Mouse (Mus musculus): ENCODE results near the gene Pdcd2l. TPM values are rescaled to one million over a fixed set of nuclear protein-coding genes. Genes with fewer than 3 reads are reported as not detected.

Gene Pdcd2l
- total and polyA plus RNA-seq, 2 experiments from 2014 or later: 41.9 to 44.0 TPM

DNA sequence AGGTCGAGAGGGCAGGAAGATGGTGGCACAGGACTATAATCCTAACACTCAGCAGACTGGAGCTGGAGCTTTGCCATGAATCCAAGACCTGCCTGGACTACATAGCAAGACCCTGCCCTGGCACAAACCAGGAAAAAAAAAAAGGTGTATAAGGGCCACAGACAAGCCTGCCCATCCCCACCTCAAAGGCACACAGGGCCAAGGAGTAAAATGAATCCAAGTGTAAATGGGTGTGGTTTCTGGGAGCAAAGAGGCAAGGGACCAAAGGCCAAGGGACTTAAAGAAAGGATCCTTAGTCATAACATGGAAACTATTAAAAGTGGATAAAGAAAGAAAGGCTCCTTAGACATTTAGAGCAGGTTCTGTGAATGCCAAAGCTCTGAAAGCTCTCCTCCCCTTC lies 22.0 kb upstream of the Pdcd2l start:
- WGBS: 72% methylated on average over 1 of the region's 1 CpGs
- Histone ChIP-seq H3K9me3 (replicated peaks; ENCODE audit: control insufficient read depth, low read length) (no peaks in the 10 kb centered on the region), H3K4me2 (ENCODE audit: low read depth, low read length) (no peak overlapping the region), H3K9ac (replicated peaks; ENCODE audit: low read depth, low read length) (no peak overlapping the region), H3K4me3 (ENCODE audit: low read depth, low read length) (no peak overlapping the region), H3K27ac (ENCODE audit: low read depth) (no peak overlapping the region), H3K4me1 (ENCODE audit: control insufficient read depth, insufficient read depth) (no peaks in the 10 kb centered on the region), H3K36me3 (replicated peaks; ENCODE audit: control insufficient read depth, insufficient read depth, low read length) (peaks cover 99% of the 10 kb centered on the region), H3K27me3 (ENCODE audit: control insufficient read depth, insufficient read depth, low read length) (no peaks in the 10 kb centered on the region)
- ATAC-seq (ENCODE audit: insufficient read depth, low read depth) (no peak), DNase-seq (ENCODE audit: low spot score) (no peak)
- TF ChIP-seq EP300 (IDR thresholded peaks at IDR 0.05; ENCODE audit: low read depth) (no peak), CTCF (IDR thresholded peaks at IDR 0.05; ENCODE audit: low read depth) (no peak)

DNA sequence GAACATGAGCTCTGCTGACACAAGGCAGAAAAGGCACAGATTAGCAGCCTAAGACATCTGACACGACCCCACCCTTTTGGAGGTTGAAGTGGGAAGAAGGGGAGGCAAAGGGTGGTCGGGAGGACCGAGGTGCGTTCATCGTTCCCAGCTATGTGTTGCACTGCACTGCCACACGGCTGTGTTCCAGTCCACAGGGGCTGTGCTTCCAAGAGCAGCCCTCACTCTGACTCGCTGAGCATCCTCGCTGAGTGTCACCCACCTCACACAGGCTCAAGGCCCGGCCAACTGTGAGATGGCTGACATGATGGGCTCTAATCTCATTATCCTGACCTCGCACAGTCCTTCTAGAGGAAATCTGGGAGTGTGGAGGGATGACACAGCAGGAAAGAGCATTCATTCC lies 20.0 kb upstream of the Pdcd2l start:
- Histone ChIP-seq H3K27ac (ENCODE audit: low read depth) (no peak overlapping the region), H3K9me3 (replicated peaks; ENCODE audit: control insufficient read depth, low read length) (no peaks in the 10 kb centered on the region), H3K4me3 (ENCODE audit: low read depth, low read length) (no peak overlapping the region), H3K4me1 (ENCODE audit: control insufficient read depth, insufficient read depth) (no peaks in the 10 kb centered on the region), H3K9ac (replicated peaks; ENCODE audit: low read depth, low read length) (no peak overlapping the region), H3K27me3 (ENCODE audit: control insufficient read depth, insufficient read depth, low read length) (no peaks in the 10 kb centered on the region), H3K4me2 (ENCODE audit: low read depth, low read length) (no peak overlapping the region), H3K36me3 (replicated peaks; ENCODE audit: control insufficient read depth, insufficient read depth, low read length) (peaks cover 99% of the 10 kb centered on the region)
- ATAC-seq (ENCODE audit: insufficient read depth, low read depth): no peak
- WGBS: 88% methylated on average over 10 of the region's 10 CpGs
- no peak for DNase-seq (ENCODE audit: low spot score)
- TF ChIP-seq CTCF (IDR thresholded peaks at IDR 0.05; ENCODE audit: low read depth) (no peak), EP300 (IDR thresholded peaks at IDR 0.05; ENCODE audit: low read depth) (no peak)

DNA sequence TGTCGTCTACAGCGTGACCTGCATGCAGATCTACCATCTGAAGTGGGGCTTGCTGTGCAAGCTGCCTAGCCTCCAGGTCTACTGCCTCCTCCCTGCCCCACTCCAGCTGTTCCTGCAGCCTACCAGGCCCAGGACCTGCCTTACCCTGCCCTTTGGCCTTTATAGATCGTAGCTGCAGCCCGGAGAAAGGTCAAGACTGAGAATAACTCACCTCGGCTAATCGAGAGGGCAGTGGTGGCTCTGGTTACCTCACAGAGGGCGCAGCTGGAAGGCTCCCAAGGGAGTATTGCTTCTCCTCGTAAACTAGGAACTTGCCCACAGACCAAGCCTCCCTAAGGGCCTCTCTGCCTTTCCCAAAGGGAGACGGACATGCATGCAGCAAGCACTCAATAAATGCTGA lies 19.0 kb upstream of the Pdcd2l start:
- no peak overlapping the region for H3K4me3 ChIP-seq (ENCODE audit: low read depth, low read length)
- H3K4me2 ChIP-seq (ENCODE audit: low read depth, low read length): no peak overlapping the region
- DNase-seq (ENCODE audit: low spot score) (no peak), ATAC-seq (ENCODE audit: insufficient read depth, low read depth) (no peak)
- no peak overlapping the region for H3K27ac ChIP-seq (ENCODE audit: low read depth)
- no peaks in the 10 kb centered on the region for H3K9me3 ChIP-seq (replicated peaks; ENCODE audit: control insufficient read depth, low read length)
- no peak overlapping the region for H3K9ac ChIP-seq (replicated peaks; ENCODE audit: low read depth, low read length)
- H3K36me3 ChIP-seq (replicated peaks; ENCODE audit: control insufficient read depth, insufficient read depth, low read length): peaks cover 99% of the 10 kb centered on the region
- TF ChIP-seq CTCF (IDR thresholded peaks at IDR 0.05; ENCODE audit: low read depth) (no peak), EP300 (IDR thresholded peaks at IDR 0.05; ENCODE audit: low read depth) (no peak)
- H3K4me1 ChIP-seq (ENCODE audit: control insufficient read depth, insufficient read depth): no peaks in the 10 kb centered on the region
- no peaks in the 10 kb centered on the region for H3K27me3 ChIP-seq (ENCODE audit: control insufficient read depth, insufficient read depth, low read length)
- 83% methylated on average over 9 of the region's 9 CpGs for WGBS

DNA sequence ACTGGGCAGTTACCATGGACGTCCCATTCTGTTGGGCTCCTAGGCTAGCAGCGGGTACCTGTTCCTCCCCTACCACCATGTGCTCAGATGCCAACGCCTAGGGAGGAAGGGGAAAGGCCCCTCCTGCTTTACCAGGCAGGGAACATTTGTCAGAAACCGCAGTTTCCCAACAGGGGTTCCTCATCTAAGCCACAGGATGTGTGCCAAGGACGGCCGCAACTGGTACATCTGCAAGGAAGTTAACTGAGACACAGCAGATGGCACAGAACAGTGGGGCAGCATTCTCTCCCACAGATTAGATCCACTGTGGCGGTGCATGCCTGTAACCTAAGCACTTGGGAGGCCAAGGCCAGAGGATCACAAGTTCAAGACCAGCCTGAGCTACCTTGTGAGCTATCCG lies 18.2 kb upstream of the Pdcd2l start:
- no peak for TF ChIP-seq CTCF (IDR thresholded peaks at IDR 0.05; ENCODE audit: low read depth)
- TF ChIP-seq EP300 (IDR thresholded peaks at IDR 0.05; ENCODE audit: low read depth): no peak
- H3K4me2 ChIP-seq (ENCODE audit: low read depth, low read length): no peak overlapping the region
- DNase-seq (ENCODE audit: low spot score): no peak
- H3K9ac ChIP-seq (replicated peaks; ENCODE audit: low read depth, low read length): no peak overlapping the region
- H3K27me3 ChIP-seq (ENCODE audit: control insufficient read depth, insufficient read depth, low read length): no peaks in the 10 kb centered on the region
- H3K27ac ChIP-seq (ENCODE audit: low read depth): no peak overlapping the region
- H3K4me1 ChIP-seq (ENCODE audit: control insufficient read depth, insufficient read depth): no peaks in the 10 kb centered on the region
- H3K4me3 ChIP-seq (ENCODE audit: low read depth, low read length): no peak overlapping the region
- ATAC-seq (ENCODE audit: insufficient read depth, low read depth): no peak
- peaks cover 99% of the 10 kb centered on the region for H3K36me3 ChIP-seq (replicated peaks; ENCODE audit: control insufficient read depth, insufficient read depth, low read length)
- 90% methylated on average over 8 of the region's 8 CpGs for WGBS
- no peaks in the 10 kb centered on the region for H3K9me3 ChIP-seq (replicated peaks; ENCODE audit: control insufficient read depth, low read length)

DNA sequence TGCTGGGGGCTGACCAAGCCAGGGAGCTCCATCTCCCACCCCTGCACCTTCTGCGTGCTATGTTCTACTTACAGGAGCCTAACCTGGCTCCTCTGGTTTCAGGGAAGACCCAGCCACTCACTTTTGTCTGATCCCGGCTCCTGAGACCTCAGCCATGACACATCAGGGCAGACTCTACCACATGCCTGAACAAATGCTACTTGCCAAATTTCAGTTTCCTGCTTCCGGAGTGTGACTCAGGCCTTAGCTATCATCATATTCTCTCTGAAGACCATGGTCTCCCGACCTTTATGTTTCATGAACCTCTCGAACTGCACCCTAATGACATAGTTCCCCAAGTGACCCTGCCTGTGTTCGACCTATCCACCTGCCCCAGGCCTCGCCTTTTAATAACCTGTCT lies 16.8 kb upstream of the Pdcd2l start:
- Histone ChIP-seq H3K9ac (replicated peaks; ENCODE audit: low read depth, low read length) (no peak overlapping the region), H3K4me1 (ENCODE audit: control insufficient read depth, insufficient read depth) (no peaks in the 10 kb centered on the region), H3K9me3 (replicated peaks; ENCODE audit: control insufficient read depth, low read length) (no peaks in the 10 kb centered on the region), H3K4me3 (ENCODE audit: low read depth, low read length) (no peak overlapping the region), H3K4me2 (ENCODE audit: low read depth, low read length) (no peak overlapping the region), H3K36me3 (replicated peaks; ENCODE audit: control insufficient read depth, insufficient read depth, low read length) (peaks cover 99% of the 10 kb centered on the region), H3K27ac (ENCODE audit: low read depth) (no peak overlapping the region), H3K27me3 (ENCODE audit: control insufficient read depth, insufficient read depth, low read length) (no peaks in the 10 kb centered on the region)
- WGBS: 80% methylated on average over 7 of the region's 7 CpGs
- no peak for DNase-seq (ENCODE audit: low spot score)
- no peak for ATAC-seq (ENCODE audit: insufficient read depth, low read depth)
- TF ChIP-seq EP300 (IDR thresholded peaks at IDR 0.05; ENCODE audit: low read depth) (no peak), CTCF (IDR thresholded peaks at IDR 0.05; ENCODE audit: low read depth) (no peak)

DNA sequence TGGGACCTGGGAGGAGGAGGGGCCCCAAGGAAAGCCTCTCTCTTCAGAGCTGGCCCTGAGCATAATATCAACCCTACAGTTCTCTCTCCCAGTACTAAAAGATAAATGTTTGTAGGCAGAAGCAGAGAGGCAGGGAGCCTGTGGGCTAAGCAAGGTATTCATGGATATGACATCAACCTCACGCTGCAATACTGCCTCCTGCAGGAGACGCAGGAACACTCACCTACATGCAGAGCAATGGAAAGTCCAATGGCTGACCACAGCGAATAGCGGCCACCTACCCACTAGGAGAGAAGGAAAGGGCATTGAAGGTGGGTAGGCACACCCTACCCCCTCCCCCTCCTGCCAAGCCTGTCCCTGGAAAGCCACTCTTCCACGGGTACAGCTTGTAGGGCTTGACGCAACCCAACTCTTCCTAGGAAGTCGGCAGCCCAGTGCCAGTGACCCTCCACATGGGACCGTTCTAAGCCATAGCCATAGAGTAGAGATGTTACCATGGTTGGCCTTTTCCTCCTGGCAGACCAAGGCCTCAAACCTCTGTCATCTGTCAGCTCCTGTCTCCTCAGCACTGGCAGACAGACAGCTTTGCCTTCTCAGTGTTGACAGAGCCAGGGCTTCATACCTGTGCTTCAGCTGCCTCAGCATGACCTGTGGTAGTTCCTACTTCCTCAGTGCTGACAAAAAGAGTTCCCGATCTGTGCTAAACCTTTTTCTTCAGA lies 11.7 kb upstream of the Pdcd2l start:
- H3K27ac ChIP-seq (ENCODE audit: low read depth): no peak overlapping the region
- no peaks in the 10 kb centered on the region for H3K27me3 ChIP-seq (ENCODE audit: control insufficient read depth, insufficient read depth, low read length)
- no peak overlapping the region for H3K4me2 ChIP-seq (ENCODE audit: low read depth, low read length)
- H3K9me3 ChIP-seq (replicated peaks; ENCODE audit: control insufficient read depth, low read length): no peaks in the 10 kb centered on the region
- no peak for ATAC-seq (ENCODE audit: insufficient read depth, low read depth)
- no peak for DNase-seq (ENCODE audit: low spot score)
- H3K4me3 ChIP-seq (ENCODE audit: low read depth, low read length): no peak overlapping the region
- H3K36me3 ChIP-seq (replicated peaks; ENCODE audit: control insufficient read depth, insufficient read depth, low read length): peaks cover 100% of the 10 kb centered on the region
- WGBS: 85% methylated on average over 9 of the region's 9 CpGs
- no peak overlapping the region for H3K9ac ChIP-seq (replicated peaks; ENCODE audit: low read depth, low read length)
- peak; percentile 27; the same call in 1 of the 2 replicates for TF ChIP-seq CTCF (IDR thresholded peaks at IDR 0.05; ENCODE audit: low read depth)
- no peak for TF ChIP-seq EP300 (IDR thresholded peaks at IDR 0.05; ENCODE audit: low read depth)
- H3K4me1 ChIP-seq (ENCODE audit: control insufficient read depth, insufficient read depth): no peaks in the 10 kb centered on the region

Data from heart, postnatal 0 days (tissue).